Mouse (Mus musculus) neural tube, embryonic 15.5 days (tissue): ENCODE data around the gene Dach1. TPM values are rescaled to one million over a fixed set of nuclear protein-coding genes. Genes with fewer than 3 reads are reported as not detected.

Experiments
- ATAC-seq: fragments of 200-750 bp; cut with Nextera tagmentation; 2 replicates; pipeline ENCODE4 v1.8.0; 2017; ENCODE audit warnings: mild to moderate bottlenecking, moderate TSS enrichment, moderate library complexity; ENCODE audit not compliant: low FRiP score
- H3K27ac ChIP-seq: fragments of 300-500 bp; sonication (generic); replicated peaks from 2 replicates; pipeline ENCODE4 v1.5.1; 2015; ENCODE audit warnings: mild to moderate bottlenecking, inconsistent platforms
- H3K27me3 ChIP-seq: fragments of 300-500 bp; sonication (generic); replicated peaks from 2 replicates; pipeline ENCODE4 v1.6.1; 2015; ENCODE audit warnings: inconsistent platforms
- H3K36me3 ChIP-seq: fragments of 300-500 bp; sonication (generic); 2 replicates; pipeline ENCODE4 v1.6.1; 2015; ENCODE audit warnings: inconsistent platforms
- H3K4me1 ChIP-seq: fragments of 300-500 bp; sonication (generic); 2 replicates; pipeline ENCODE4 v1.6.1; 2015; ENCODE audit warnings: inconsistent platforms
- H3K4me2 ChIP-seq: fragments of 300-500 bp; sonication (generic); 2 replicates; pipeline ENCODE4 v1.6.1; 2015; ENCODE audit warnings: inconsistent platforms, mild to moderate bottlenecking, moderate library complexity
- H3K4me3 ChIP-seq: fragments of 300-500 bp; sonication (generic); replicated peaks from 2 replicates; pipeline ENCODE4 v1.5.1; 2015; ENCODE audit warnings: mild to moderate bottlenecking, inconsistent platforms
- H3K9ac ChIP-seq: fragments of 300-500 bp; sonication (generic); replicated peaks from 2 replicates; pipeline ENCODE4 v1.6.1; 2015; ENCODE audit warnings: mild to moderate bottlenecking, inconsistent platforms
- H3K9me3 ChIP-seq: fragments of 300-500 bp; sonication (generic); replicated peaks from 2 replicates; pipeline ENCODE4 v1.6.1; 2016; ENCODE audit warnings: inconsistent platforms
- WGBS: fragments of 180-500 bp; shearing (Covaris S2); methylation state at CpG from one replicate; pipeline ENCODE4 v1.1.7; 2015; ENCODE audit warnings: mixed read lengths; 5-methylcytosine and 5-hydroxymethylcytosine counted together
- polyA plus RNA-seq: library from polyadenylated mRNA; unstranded; fragments of >200 nt; fragmentation: Nextera tagmentation; extraction: Ambion mirVana; gene quantifications from 2 replicates; pipeline ENCODE4 v1.2.1, GENCODE M21; 2015

Gene Dach1
- polyA plus RNA-seq, 1 experiment from 2014 or later = 14.9 TPM

GRCm38 (mm10) chr14:97945471-97945870 lies 224.1 kb downstream of the Dach1 start:
- H3K36me3 ChIP-seq = no peaks in the 10 kb centered on the region
- no peak overlapping the region for H3K4me2 ChIP-seq
- H3K4me3 ChIP-seq = no peak overlapping the region
- H3K27ac ChIP-seq = no peak overlapping the region
- no peaks in the 10 kb centered on the region for H3K27me3 ChIP-seq
- WGBS = 23% methylated on average over 2 of the region's 2 CpGs
- H3K9me3 ChIP-seq = no peaks in the 10 kb centered on the region
- no peaks in the 10 kb centered on the region for H3K4me1 ChIP-seq
- no peak overlapping the region for H3K9ac ChIP-seq
- no peak for ATAC-seq

DNA sequence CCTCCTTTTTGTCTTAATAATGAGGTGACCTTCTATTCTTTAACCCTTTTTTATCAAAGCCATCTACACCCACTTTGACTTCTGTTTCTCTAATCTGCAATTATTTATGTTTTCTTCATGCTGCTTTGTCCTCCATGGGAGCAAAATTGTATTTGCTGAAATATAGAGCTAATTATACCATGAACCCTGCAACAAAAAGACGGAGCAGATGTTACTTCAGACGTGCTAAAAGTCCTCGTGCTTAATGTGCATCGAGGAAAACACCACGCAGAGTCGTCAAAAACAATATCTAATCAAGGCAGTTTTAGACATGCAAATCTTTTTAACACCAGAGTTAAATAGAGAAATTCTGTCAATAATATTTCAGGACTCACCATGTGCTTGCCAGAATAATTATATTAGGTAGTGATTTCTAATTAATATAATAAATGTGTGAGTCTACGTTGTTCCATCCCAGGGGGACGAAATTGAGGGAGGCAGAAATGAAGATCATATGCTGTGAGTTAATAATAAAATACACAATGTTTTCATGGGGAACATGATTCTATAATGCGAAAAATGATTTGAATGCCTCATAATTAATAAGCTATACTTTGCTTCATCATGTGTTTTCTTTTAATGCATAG lies 224.8 kb downstream of the Dach1 start:
- H3K27me3 ChIP-seq = no peaks in the 10 kb centered on the region
- 30% methylated on average over 9 of the region's 9 CpGs for WGBS
- H3K4me2 ChIP-seq = no peak overlapping the region
- H3K4me3 ChIP-seq = no peak overlapping the region
- no peak overlapping the region for H3K9ac ChIP-seq
- H3K9me3 ChIP-seq = no peaks in the 10 kb centered on the region
- H3K4me1 ChIP-seq = no peaks in the 10 kb centered on the region
- H3K27ac ChIP-seq = no peak overlapping the region
- no peaks in the 10 kb centered on the region for H3K36me3 ChIP-seq
- ATAC-seq = no peak

DNA sequence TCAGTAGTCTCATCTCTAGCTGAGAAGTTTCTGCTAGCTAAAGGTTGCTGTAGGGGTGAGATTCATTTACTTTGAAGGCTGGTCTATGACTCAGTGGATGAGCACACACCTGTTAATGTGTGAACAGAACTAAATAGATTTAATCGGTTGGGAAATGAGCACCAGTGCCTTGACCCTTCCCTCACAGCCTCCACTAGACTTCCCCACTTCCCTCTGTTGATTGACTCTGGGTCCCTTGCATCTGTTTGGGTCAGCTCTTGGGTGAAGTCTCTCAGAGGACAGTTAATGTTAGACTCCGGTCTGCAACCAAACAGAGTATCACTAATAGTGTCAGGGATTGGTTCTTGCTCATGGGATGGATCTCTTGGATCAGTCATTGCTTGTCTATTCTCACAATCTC lies 227.2 kb downstream of the Dach1 start:
- Histone ChIP-seq H3K27me3 (no peaks in the 10 kb centered on the region), H3K9ac (no peak overlapping the region), H3K4me1 (no peaks in the 10 kb centered on the region), H3K36me3 (no peaks in the 10 kb centered on the region), H3K4me2 (no peak overlapping the region), H3K4me3 (no peak overlapping the region), H3K27ac (no peak overlapping the region), H3K9me3 (no peaks in the 10 kb centered on the region)
- 90% methylated on average over 2 of the region's 2 CpGs for WGBS
- no peak for ATAC-seq

GRCm38 (mm10) chr14:97896622-97897021 lies 272.9 kb downstream of the Dach1 start:
- no peak for ATAC-seq
- Histone ChIP-seq H3K4me2 (no peak overlapping the region), H3K9me3 (no peaks in the 10 kb centered on the region), H3K9ac (no peak overlapping the region), H3K4me1 (no peaks in the 10 kb centered on the region), H3K27ac (no peak overlapping the region), H3K4me3 (no peak overlapping the region), H3K27me3 (no peaks in the 10 kb centered on the region), H3K36me3 (no peaks in the 10 kb centered on the region)
- WGBS = 96% methylated on average over 3 of the region's 3 CpGs

- Histone ChIP-seq H3K27me3 (no peaks in the 10 kb centered on the region), H3K27ac (no peak overlapping the region), H3K9ac (no peak overlapping the region), H3K4me3 (no peak overlapping the region), H3K4me2 (no peak overlapping the region), H3K4me1 (no peaks in the 10 kb centered on the region), H3K36me3 (no peaks in the 10 kb centered on the region), H3K9me3 (no peaks in the 10 kb centered on the region)
- no peak for ATAC-seq
- WGBS = 49% methylated on average over 1 of the region's 1 CpGs
Measured at GRCm38 (mm10) chr14:97881976-97882375, 287.6 kb downstream of the Dach1 start.

DNA sequence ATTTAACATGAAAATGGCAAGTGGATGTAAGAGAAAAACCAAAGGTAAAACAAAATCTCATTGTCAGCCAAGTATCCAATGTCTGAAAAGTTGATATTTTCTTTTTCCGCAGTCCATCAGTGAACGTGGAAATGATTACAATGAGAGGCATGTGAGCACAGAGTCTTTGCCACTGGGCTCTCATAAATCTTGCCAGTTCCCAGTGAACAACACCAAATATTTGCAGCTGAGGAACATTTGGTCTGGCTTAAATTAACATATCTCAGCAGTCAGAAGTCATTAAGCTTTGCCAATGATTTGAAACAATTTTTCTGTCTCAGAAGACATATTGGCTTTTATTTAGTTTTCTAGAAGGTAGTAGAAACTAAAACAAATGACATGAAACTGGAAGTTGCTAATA lies 298.6 kb downstream of the Dach1 start:
- Histone ChIP-seq H3K36me3 (no peaks in the 10 kb centered on the region), H3K27me3 (no peaks in the 10 kb centered on the region), H3K4me3 (no peak overlapping the region), H3K9ac (no peak overlapping the region), H3K4me2 (no peak overlapping the region), H3K27ac (no peak overlapping the region), H3K4me1 (peaks cover 6% of the 10 kb centered on the region), H3K9me3 (no peaks in the 10 kb centered on the region)
- 16% methylated on average over 2 of the region's 2 CpGs for WGBS
- ATAC-seq = no peak

DNA sequence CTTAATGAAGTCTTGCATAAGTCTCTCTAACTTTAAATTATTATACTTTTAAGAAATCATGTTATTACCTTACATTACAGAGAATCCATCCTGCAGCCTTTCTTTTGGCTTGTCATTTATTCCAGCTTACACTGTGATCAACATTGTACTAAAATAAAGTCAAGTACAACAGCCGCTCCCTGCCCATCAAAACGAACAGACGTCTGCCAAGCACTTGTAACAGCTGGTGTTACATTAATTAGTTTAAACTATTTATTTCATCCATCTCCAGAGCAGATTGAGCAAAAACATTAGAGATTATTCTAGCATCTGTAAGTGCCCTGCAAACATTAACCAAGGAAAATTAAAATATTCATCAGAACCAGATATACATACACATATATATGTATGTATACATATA lies 311.2 kb downstream of the Dach1 start:
- Histone ChIP-seq H3K4me3 (no peak overlapping the region), H3K4me1 (no peaks in the 10 kb centered on the region), H3K36me3 (no peaks in the 10 kb centered on the region), H3K9me3 (no peaks in the 10 kb centered on the region), H3K27me3 (no peaks in the 10 kb centered on the region), H3K27ac (no peak overlapping the region), H3K4me2 (no peak overlapping the region), H3K9ac (no peak overlapping the region)
- no peak for ATAC-seq
- 39% methylated on average over 3 of the region's 3 CpGs for WGBS

- H3K27me3 ChIP-seq = no peaks in the 10 kb centered on the region
- H3K9ac ChIP-seq = no peak overlapping the region
- H3K4me3 ChIP-seq = no peak overlapping the region
- no peaks in the 10 kb centered on the region for H3K9me3 ChIP-seq
- H3K36me3 ChIP-seq = no peaks in the 10 kb centered on the region
- H3K4me1 ChIP-seq = no peaks in the 10 kb centered on the region
- ATAC-seq = no peak
- no peak overlapping the region for H3K27ac ChIP-seq
- WGBS = 32% methylated on average over 2 of the region's 2 CpGs
- no peak overlapping the region for H3K4me2 ChIP-seq
Measured at GRCm38 (mm10) chr14:97857276-97857675, 312.3 kb downstream of the Dach1 start.

GRCm38 (mm10) chr14:97855345-97855744 lies 314.2 kb downstream of the Dach1 start:
- Histone ChIP-seq H3K4me3 (no peak overlapping the region), H3K9me3 (no peaks in the 10 kb centered on the region), H3K36me3 (no peaks in the 10 kb centered on the region), H3K27me3 (no peaks in the 10 kb centered on the region), H3K4me1 (no peaks in the 10 kb centered on the region), H3K9ac (no peak overlapping the region), H3K27ac (no peak overlapping the region), H3K4me2 (no peak overlapping the region)
- ATAC-seq = no peak
- WGBS = 47% methylated on average over 1 of the region's 1 CpGs

GRCm38 (mm10) chr14:97850486-97850885 lies 319.1 kb downstream of the Dach1 start:
- no peak overlapping the region for H3K4me2 ChIP-seq
- H3K27me3 ChIP-seq = no peaks in the 10 kb centered on the region
- no peak overlapping the region for H3K27ac ChIP-seq
- no peak overlapping the region for H3K9ac ChIP-seq
- H3K4me3 ChIP-seq = no peak overlapping the region
- ATAC-seq = no peak
- no peaks in the 10 kb centered on the region for H3K9me3 ChIP-seq
- peaks cover 3% of the 10 kb centered on the region; the same call in 1 of the 2 replicates for H3K4me1 ChIP-seq
- H3K36me3 ChIP-seq = no peaks in the 10 kb centered on the region
- 69% methylated on average over 4 of the region's 4 CpGs for WGBS

GRCm38 (mm10) chr14:97847641-97848040 lies 321.9 kb downstream of the Dach1 start:
- Histone ChIP-seq H3K36me3 (no peaks in the 10 kb centered on the region), H3K4me2 (no peak overlapping the region), H3K9ac (no peak overlapping the region), H3K27me3 (no peaks in the 10 kb centered on the region), H3K27ac (no peak overlapping the region), H3K4me1 (peaks cover 3% of the 10 kb centered on the region; the same call in 1 of the 2 replicates), H3K9me3 (no peaks in the 10 kb centered on the region), H3K4me3 (no peak overlapping the region)
- ATAC-seq = 0 out of 2 replicates have a peak, but pooled peaks have one; percentile 21
- 44% methylated on average over 1 of the region's 1 CpGs for WGBS

DNA sequence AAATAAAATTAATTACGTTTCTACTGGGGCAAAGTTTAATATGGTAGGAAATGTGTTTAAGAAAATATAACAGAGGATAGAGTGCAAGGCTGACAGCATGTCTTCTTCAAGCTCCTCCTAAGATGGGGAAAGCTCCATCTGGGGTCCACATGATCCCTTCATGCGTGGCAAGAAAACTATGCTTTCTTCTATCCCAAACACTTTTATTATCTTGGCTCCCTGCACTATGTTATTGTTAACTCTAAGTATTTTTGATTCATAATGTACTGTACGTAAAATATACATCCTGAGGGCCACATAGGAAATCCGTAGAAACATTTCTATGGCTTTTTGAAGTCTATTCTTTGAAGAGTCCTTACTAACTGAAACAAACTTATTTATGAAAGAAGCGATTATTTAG lies 330.3 kb downstream of the Dach1 start:
- no peaks in the 10 kb centered on the region for H3K36me3 ChIP-seq
- 82% methylated on average over 5 of the region's 5 CpGs for WGBS
- H3K4me3 ChIP-seq = no peak overlapping the region
- H3K27ac ChIP-seq = no peak overlapping the region
- no peak overlapping the region for H3K4me2 ChIP-seq
- no peaks in the 10 kb centered on the region for H3K4me1 ChIP-seq
- ATAC-seq = no peak
- H3K9ac ChIP-seq = no peak overlapping the region
- no peaks in the 10 kb centered on the region for H3K9me3 ChIP-seq
- H3K27me3 ChIP-seq = no peaks in the 10 kb centered on the region

GRCm38 (mm10) chr14:97829865-97830264 lies 339.7 kb downstream of the Dach1 start:
- WGBS = 83% methylated on average over 3 of the region's 3 CpGs

More at GRCm38 (mm10) chr14:97829865-97830264, 339.7 kb downstream of the Dach1 start:
- Histone ChIP-seq H3K36me3 (no peaks in the 10 kb centered on the region), H3K4me2 (no peak overlapping the region), H3K9me3 (no peaks in the 10 kb centered on the region), H3K27me3 (no peaks in the 10 kb centered on the region), H3K9ac (no peak overlapping the region), H3K4me1 (no peaks in the 10 kb centered on the region), H3K4me3 (no peak overlapping the region), H3K27ac (no peak overlapping the region)
- no peak for ATAC-seq
